In the genomic region with DNA sequence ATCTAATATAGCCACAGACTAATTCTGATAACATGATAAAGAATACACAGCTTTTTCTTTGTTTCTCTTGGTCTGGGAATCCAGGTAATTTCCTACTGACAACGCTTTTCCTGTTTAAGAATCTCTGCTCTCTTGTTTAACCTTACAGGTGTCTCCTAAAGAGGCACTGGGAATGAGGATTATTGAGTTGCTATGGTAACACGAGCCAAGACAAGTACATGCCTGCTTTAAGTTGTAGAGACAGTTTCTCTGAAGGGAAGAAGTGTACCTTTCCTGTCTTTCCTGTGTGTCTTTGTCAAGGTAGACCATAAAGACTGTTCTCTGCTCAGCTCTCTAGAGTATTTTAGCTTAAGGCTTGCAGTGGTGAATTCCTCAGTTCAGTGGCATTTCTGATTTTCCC, we compare ENCODE assay signal across 22 mouse cellular contexts.
DNase-seq lines count a peak whose midpoint lies in the region; ATAC-seq lines count a peak whose summit lies in the region.
"Had no signal": no experiment of that assay in that cellular context is flagged by ENCODE, and none has a peak within 500 bp of the region (broad histone marks: within the 10 kb centered on the region; RNA-seq: fewer than 3 reads in every experiment).

No protein-coding gene starts in this region.

- no peak overlapping the region for H3K4me2 ChIP-seq in forebrain, embryonic 16.5 days (ENCODE audit: low read length)
- H3K4me2 ChIP-seq in forebrain, embryonic 12.5 days, result no peak overlapping the region
- H3K4me2 ChIP-seq in midbrain, embryonic 14.5 days (ENCODE audit: low read length), result no peak overlapping the region
- H3K4me2 ChIP-seq: embryonic facial prominence, embryonic 13.5 days; neural tube, embryonic 13.5 days had no signal

- H3K36me3 ChIP-seq in forebrain, embryonic 16.5 days (ENCODE audit: control insufficient read depth, insufficient read depth), result no peaks in the 10 kb centered on the region
- H3K36me3 ChIP-seq in forebrain, embryonic 12.5 days (replicated peaks), result no peaks in the 10 kb centered on the region
- no peaks in the 10 kb centered on the region for H3K36me3 ChIP-seq in midbrain, embryonic 14.5 days (ENCODE audit: control insufficient read depth, insufficient read depth, low read length)
- no peaks in the 10 kb centered on the region for H3K36me3 ChIP-seq in midbrain, embryonic 10.5 days
- H3K36me3 ChIP-seq: embryonic facial prominence, embryonic 13.5 days; heart, embryonic 10.5 days; neural tube, embryonic 13.5 days had no signal

- ATAC-seq in forebrain, embryonic 16.5 days, result peak; percentile 49; the same call in 1 of the 2 replicates
- ATAC-seq in forebrain, embryonic 12.5 days (ENCODE audit: low FRiP score), result no peak
- no peak for ATAC-seq in midbrain, embryonic 14.5 days (ENCODE audit: low FRiP score, low TSS enrichment)
- no peak for ATAC-seq in activated CD4-positive, CD25-positive, alpha-beta regulatory T cell, adult 4 months
- ATAC-seq: inflammation-experienced regulatory T-cells, adult 6 months had no signal

- no peak overlapping the region for H3K27ac ChIP-seq in forebrain, embryonic 16.5 days (ENCODE audit: low read length)
- no peak overlapping the region for H3K27ac ChIP-seq in forebrain, embryonic 12.5 days
- 0 out of 2 replicates have a peak overlapping the region, but pooled peaks have one; percentile 46 for H3K27ac ChIP-seq in midbrain, embryonic 14.5 days (replicated peaks; ENCODE audit: low read depth, low read length)
- no peak overlapping the region for H3K27ac ChIP-seq in midbrain, embryonic 10.5 days (replicated peaks)
- H3K27ac ChIP-seq: embryonic facial prominence, embryonic 13.5 days; heart, embryonic 10.5 days; kidney, postnatal 0 days; neural tube, embryonic 13.5 days had no signal

- H3K9me3 ChIP-seq in forebrain, embryonic 16.5 days (ENCODE audit: control insufficient read depth, low read length), result no peaks in the 10 kb centered on the region
- H3K9me3 ChIP-seq in forebrain, embryonic 12.5 days, result no peaks in the 10 kb centered on the region
- H3K9me3 ChIP-seq in midbrain, embryonic 14.5 days (ENCODE audit: control insufficient read depth, low read length), result no peaks in the 10 kb centered on the region
- H3K9me3 ChIP-seq in midbrain, embryonic 10.5 days (replicated peaks), result no peaks in the 10 kb centered on the region
- H3K9me3 ChIP-seq: embryonic facial prominence, embryonic 13.5 days; heart, embryonic 10.5 days; neural tube, embryonic 13.5 days had no signal

- no peak overlapping the region for H3K4me3 ChIP-seq in forebrain, embryonic 16.5 days (replicated peaks; ENCODE audit: low read length)
- no peak overlapping the region for H3K4me3 ChIP-seq in forebrain, embryonic 12.5 days (replicated peaks)
- H3K4me3 ChIP-seq in midbrain, embryonic 14.5 days (replicated peaks; ENCODE audit: low read depth, low read length), result no peak overlapping the region
- H3K4me3 ChIP-seq in midbrain, embryonic 10.5 days, result no peak overlapping the region
- H3K4me3 ChIP-seq: embryonic facial prominence, embryonic 13.5 days; heart, embryonic 10.5 days; neural tube, embryonic 13.5 days had no signal

- H3K27me3 ChIP-seq in forebrain, embryonic 16.5 days (replicated peaks; ENCODE audit: control insufficient read depth, insufficient read depth, low read length), result no peaks in the 10 kb centered on the region
- H3K27me3 ChIP-seq in forebrain, embryonic 12.5 days, result no peaks in the 10 kb centered on the region
- no peaks in the 10 kb centered on the region for H3K27me3 ChIP-seq in midbrain, embryonic 14.5 days (ENCODE audit: control insufficient read depth, insufficient read depth, low read length)
- no peaks in the 10 kb centered on the region for H3K27me3 ChIP-seq in midbrain, embryonic 10.5 days (ENCODE audit: low read depth, poor library complexity, severe bottlenecking)
- H3K27me3 ChIP-seq: embryonic facial prominence, embryonic 13.5 days; neural tube, embryonic 13.5 days had no signal

- H3K4me1 ChIP-seq in forebrain, embryonic 16.5 days (replicated peaks; ENCODE audit: control insufficient read depth, insufficient read depth, low read length), result no peaks in the 10 kb centered on the region
- 0 out of 2 replicates have a peak, but pooled peaks cover 2% of the 10 kb centered on the region for H3K4me1 ChIP-seq in forebrain, embryonic 12.5 days
- no peaks in the 10 kb centered on the region for H3K4me1 ChIP-seq in midbrain, embryonic 14.5 days (ENCODE audit: control insufficient read depth, insufficient read depth, low read length)
- no peaks in the 10 kb centered on the region for H3K4me1 ChIP-seq in midbrain, embryonic 10.5 days
- H3K4me1 ChIP-seq: embryonic facial prominence, embryonic 13.5 days; heart, embryonic 10.5 days; neural tube, embryonic 13.5 days had no signal

- DNase-seq in midbrain, embryonic 14.5 days, result peak; percentile 65
- no peak for DNase-seq in midbrain, embryonic 10.5 days (ENCODE audit: low spot score)
- peak; percentile 23 for DNase-seq in forelimb bud, embryonic 11.5 days (ENCODE audit: low read depth, low spot score)
- no peak for DNase-seq in left cerebral cortex, adult 11 months (ENCODE audit: low spot score)
- DNase-seq: adrenal gland, postnatal 10 days; cerebellum, adult 8-10 months; cerebellum, postnatal 36 days; gastrocnemius, postnatal 10 days; heart, postnatal 4 days; kidney, adult 2 months; lung, postnatal 4 days; right cerebral cortex, adult 18-20 months; right cerebral cortex, postnatal 4 days; thymus, postnatal 25 days had no signal

- H3K9ac ChIP-seq in forebrain, embryonic 16.5 days (replicated peaks; ENCODE audit: low read depth, low read length), result no peak overlapping the region
- no peak overlapping the region for H3K9ac ChIP-seq in forebrain, embryonic 12.5 days
- H3K9ac ChIP-seq in midbrain, embryonic 14.5 days (replicated peaks; ENCODE audit: low read length), result no peak overlapping the region
- H3K9ac ChIP-seq: embryonic facial prominence, embryonic 13.5 days; neural tube, embryonic 13.5 days had no signal

- 55% methylated on average over 2 of the region's 2 CpGs for WGBS in forebrain, embryonic 16.5 days
- WGBS in forebrain, embryonic 12.5 days, result 59% methylated on average over 2 of the region's 2 CpGs
- 44% methylated on average over 2 of the region's 2 CpGs for WGBS in midbrain, embryonic 14.5 days
- 57% methylated on average over 2 of the region's 2 CpGs for WGBS in midbrain, embryonic 10.5 days

Comparison
In these comparisons a context has a peak if more than half of its experiments do, and no peak if none do; other contexts are left out.
1. DNase-seq: peak in midbrain, embryonic 14.5 days (single experiment) and forelimb bud, embryonic 11.5 days (single experiment); none in midbrain, embryonic 10.5 days (single experiment) and left cerebral cortex, adult 11 months (single experiment).